15 mouse cellular contexts compared by ENCODE assay signal in the genomic region with DNA sequence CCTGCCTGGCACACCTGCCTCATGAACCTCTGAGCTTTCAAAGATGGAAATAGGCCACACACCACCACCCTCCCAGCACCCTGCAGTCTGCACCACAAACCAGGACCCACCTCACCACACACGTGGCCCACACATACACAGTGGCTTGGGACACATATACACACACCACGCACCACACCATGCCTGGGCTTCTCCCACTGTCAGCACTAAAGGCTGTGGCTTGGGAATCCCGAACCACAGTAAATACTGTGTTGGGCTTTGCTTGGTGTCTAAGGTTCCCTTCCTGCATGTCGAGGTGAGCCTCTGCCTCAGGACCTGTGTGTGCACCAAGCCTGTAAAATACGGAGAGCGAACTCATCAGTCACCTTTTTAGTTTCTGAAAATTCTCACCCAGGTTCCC.
DNase-seq lines count a peak whose midpoint lies in the region; ATAC-seq and TF ChIP-seq lines count a peak whose summit lies in the region.
"Had no signal": no experiment of that assay in that cellular context is flagged by ENCODE, and none has a peak within 500 bp of the region (broad histone marks: within the 10 kb centered on the region; RNA-seq: fewer than 3 reads in every experiment).

No protein-coding gene starts in this region.

- no peak overlapping the region for H3K4me3 ChIP-seq in kidney, postnatal 0 days (replicated peaks; ENCODE audit: low read depth, low read length)
- H3K4me3 ChIP-seq in kidney, adult 2 months (ENCODE audit: insufficient read depth, low read depth, low read length), result no peak overlapping the region
- H3K4me3 ChIP-seq in ES-Bruce4 (ENCODE audit: low read depth, low read length) (no peak overlapping the region), ES-E14 (ENCODE audit: insufficient read depth in 1 of 2, low read depth in 1 of 2, low read length in 2 of 2, poor library complexity in 1 of 2, severe bottlenecking in 1 of 2) (no peak overlapping the region)
- no peak overlapping the region for H3K4me3 ChIP-seq in embryonic facial prominence, embryonic 14.5 days (ENCODE audit: low read depth, low read length)
- H3K4me3 ChIP-seq: liver, embryonic 13.5 days had no signal

- peaks cover 15% of the 10 kb centered on the region for H3K27me3 ChIP-seq in kidney, postnatal 0 days (ENCODE audit: insufficient read depth, low read length)
- H3K27me3 ChIP-seq in kidney, adult 2 months (replicated peaks; ENCODE audit: control insufficient read depth, insufficient read depth, low read length), result no peaks in the 10 kb centered on the region
- no peaks in the 10 kb centered on the region for H3K27me3 ChIP-seq in ES-Bruce4 (ENCODE audit: control insufficient read depth, insufficient read depth, low read length, poor library complexity, severe bottlenecking)
- peaks cover 41% of the 10 kb centered on the region for H3K27me3 ChIP-seq in embryonic facial prominence, embryonic 14.5 days (replicated peaks; ENCODE audit: control insufficient read depth, insufficient read depth, low read length)

- no peak for TF ChIP-seq POLR2A in kidney, adult 2 months (IDR thresholded peaks at IDR 0.05; ENCODE audit: low read depth, low read length)
- TF ChIP-seq POLR2A in ES-Bruce4 (IDR thresholded peaks at IDR 0.05; ENCODE audit: insufficient read depth, low read length), result no peak

- peak; percentile 7 for DNase-seq in kidney, postnatal 0 days (ENCODE audit: low spot score)
- no peak for DNase-seq in kidney, adult 2 months
- DNase-seq in ES-E14 (ENCODE audit: low read depth, low spot score), result no peak
- DNase-seq in embryonic facial prominence, embryonic 14.5 days (ENCODE audit: low spot score), result peak; percentile 57
- DNase-seq in testis, postnatal 10 days (ENCODE audit: low spot score), result no peak
- DNase-seq: cerebellum, adult 11-12 months; gastrocnemius, postnatal 14 days; liver, embryonic 13.5 days; right cerebral cortex, postnatal 25 days had no signal

- no peak for TF ChIP-seq CTCF in kidney, postnatal 0 days (IDR thresholded peaks at IDR 0.05; ENCODE audit: low read depth)
- no peak for TF ChIP-seq CTCF in kidney, adult 2 months (conservative IDR thresholded peaks at IDR 0.05; ENCODE audit: insufficient read depth, insufficient read length, low read depth, low read length)
- no peak for TF ChIP-seq CTCF in ES-Bruce4 (IDR thresholded peaks at IDR 0.05; ENCODE audit: low read depth, low read length)

- no peak overlapping the region for H3K27ac ChIP-seq in kidney, postnatal 0 days
- H3K27ac ChIP-seq in kidney, adult 2 months (ENCODE audit: insufficient read depth, low read depth, low read length), result no peak overlapping the region
- H3K27ac ChIP-seq in ES-Bruce4 (ENCODE audit: insufficient read depth, low read length) (peak overlapping the region; percentile 79), ES-E14 (ENCODE audit: insufficient read depth, low read depth, low read length, poor library complexity, severe bottlenecking) (peak overlapping the region; percentile 41)
- H3K27ac ChIP-seq in embryonic facial prominence, embryonic 14.5 days (replicated peaks; ENCODE audit: low read depth, low read length), result no peak overlapping the region
- H3K27ac ChIP-seq: liver, embryonic 13.5 days had no signal

- H3K36me3 ChIP-seq in kidney, postnatal 0 days (ENCODE audit: insufficient read depth, low read length), result no peaks in the 10 kb centered on the region
- H3K36me3 ChIP-seq in kidney, adult 2 months (ENCODE audit: control insufficient read depth, insufficient read depth, low read length), result no peaks in the 10 kb centered on the region
- H3K36me3 ChIP-seq in ES-Bruce4 (ENCODE audit: control insufficient read depth, insufficient read depth, low read length, poor library complexity, severe bottlenecking) (no peaks in the 10 kb centered on the region), ES-E14 (ENCODE audit: control insufficient read depth, insufficient read depth, low read length, poor library complexity, severe bottlenecking) (no peaks in the 10 kb centered on the region)
- no peaks in the 10 kb centered on the region for H3K36me3 ChIP-seq in embryonic facial prominence, embryonic 14.5 days (ENCODE audit: control insufficient read depth, insufficient read depth, low read length)
- H3K36me3 ChIP-seq: G1E; liver, embryonic 13.5 days had no signal

- 0 out of 2 replicates have a peak, but pooled peaks have one; percentile 20 for TF ChIP-seq EP300 in ES-Bruce4 (IDR thresholded peaks at IDR 0.05; ENCODE audit: insufficient read depth, low read depth, low read length)

- 9% methylated on average over 6 of the region's 6 CpGs for WGBS in kidney, postnatal 0 days
- WGBS in kidney, adult 2 months, result 13% methylated on average over 6 of the region's 6 CpGs
- 12% methylated on average over 6 of the region's 6 CpGs for WGBS in embryonic facial prominence, embryonic 14.5 days

- ATAC-seq in kidney, postnatal 0 days (replicated peaks; ENCODE audit: low FRiP score, low read depth), result no peak; the same call in 1 of the 2 replicates
- ATAC-seq in embryonic facial prominence, embryonic 14.5 days (ENCODE audit: low read depth), result 0 out of 2 replicates have a peak, but pooled peaks have one; percentile 41
- no peak for ATAC-seq in CD4-positive, CD25-positive, alpha-beta regulatory T cell, adult 4 months
- ATAC-seq: activated CD4-positive, CD25-positive, alpha-beta regulatory T cell, adult 4 months; forebrain, embryonic 14.5 days; intestine, postnatal 0 days had no signal

- H3K9me3 ChIP-seq in kidney, postnatal 0 days (replicated peaks; ENCODE audit: low read length), result no peaks in the 10 kb centered on the region
- no peaks in the 10 kb centered on the region for H3K9me3 ChIP-seq in ES-Bruce4 (replicated peaks; ENCODE audit: control insufficient read depth, insufficient read depth, low read length, poor library complexity, severe bottlenecking)
- H3K9me3 ChIP-seq in ES-E14 (ENCODE audit: control insufficient read depth, insufficient read depth, low read depth, low read length), result no peaks in the 10 kb centered on the region
- no peaks in the 10 kb centered on the region for H3K9me3 ChIP-seq in embryonic facial prominence, embryonic 14.5 days (ENCODE audit: control insufficient read depth, low read length)
- H3K9me3 ChIP-seq: liver, embryonic 13.5 days had no signal

- H3K4me2 ChIP-seq in kidney, postnatal 0 days (ENCODE audit: low read length), result no peak overlapping the region
- H3K4me2 ChIP-seq in embryonic facial prominence, embryonic 14.5 days (ENCODE audit: low read depth, low read length), result no peak overlapping the region
- H3K4me2 ChIP-seq: liver, embryonic 13.5 days had no signal

- H3K4me1 ChIP-seq in kidney, postnatal 0 days (replicated peaks; ENCODE audit: insufficient read depth, low read length), result no peaks in the 10 kb centered on the region
- H3K4me1 ChIP-seq in kidney, adult 2 months (ENCODE audit: control insufficient read depth, insufficient read depth, low read length), result no peaks in the 10 kb centered on the region
- H3K4me1 ChIP-seq in ES-Bruce4 (ENCODE audit: control insufficient read depth, insufficient read depth, low read length) (peaks cover 17% of the 10 kb centered on the region), ES-E14 (ENCODE audit: control insufficient read depth in 2 of 2, insufficient read depth in 2 of 2, low read length in 2 of 2, poor library complexity in 1 of 2) (peaks cover 2 to 20% of the 10 kb centered on the region in 2 experiments; a peak in 2 of 4 replicates)
- H3K4me1 ChIP-seq in embryonic facial prominence, embryonic 14.5 days (ENCODE audit: control insufficient read depth, insufficient read depth, low read length), result no peaks in the 10 kb centered on the region
- H3K4me1 ChIP-seq: liver, embryonic 13.5 days had no signal

- in situ Hi-C loops in ES-E14 (cut with MboI; ENCODE audit: low sequenced_read_pairs in 2 of 2, unreplicated experiment in 2 of 2), result no loop called here

- H3K9ac ChIP-seq in kidney, postnatal 0 days (ENCODE audit: low read depth, low read length), result no peak overlapping the region
- H3K9ac ChIP-seq in ES-Bruce4 (ENCODE audit: low read depth, poor library complexity, severe bottlenecking), result no peak overlapping the region
- H3K9ac ChIP-seq in ES-E14 (ENCODE audit: insufficient read depth, low read depth, low read length, poor library complexity, severe bottlenecking), result no peak overlapping the region
- no peak overlapping the region for H3K9ac ChIP-seq in embryonic facial prominence, embryonic 14.5 days (ENCODE audit: low read depth, low read length)
- H3K9ac ChIP-seq: liver, embryonic 13.5 days had no signal

TF ChIP-seq in ES-E14, 5 proteins besides CTCF, POLR2A, EP300 and RAD21:
- TF ChIP-seq ZNF384 (IDR thresholded peaks at IDR 0.05; ENCODE audit: low read depth, low read length), result no peak
- no peak for TF ChIP-seq HCFC1 (IDR thresholded peaks at IDR 0.05; ENCODE audit: borderline replicate concordance, insufficient read depth, low read length)
- no peak for TF ChIP-seq MAFK (IDR thresholded peaks at IDR 0.05; ENCODE audit: insufficient read depth, low read depth, low read length)
- TF ChIP-seq CHD2 (IDR thresholded peaks at IDR 0.05; ENCODE audit: low read depth, low read length), result no peak
- TF ChIP-seq ZC3H11A (IDR thresholded peaks at IDR 0.05; ENCODE audit: borderline replicate concordance, low read depth, low read length), result no peak

Comparison
In these comparisons a context has a peak if more than half of its experiments do, and no peak if none do; other contexts are left out.
1. DNase-seq: peak in kidney, postnatal 0 days (single experiment) and embryonic facial prominence, embryonic 14.5 days (single experiment); none in kidney, adult 2 months (single experiment), ES-E14 (single experiment) and testis, postnatal 10 days (single experiment).
2. H3K27ac ChIP-seq: peak in ES-Bruce4 (single experiment) and ES-E14 (single experiment); none in kidney, postnatal 0 days (single experiment), kidney, adult 2 months (single experiment) and embryonic facial prominence, embryonic 14.5 days (single experiment).